In the genomic region with DNA sequence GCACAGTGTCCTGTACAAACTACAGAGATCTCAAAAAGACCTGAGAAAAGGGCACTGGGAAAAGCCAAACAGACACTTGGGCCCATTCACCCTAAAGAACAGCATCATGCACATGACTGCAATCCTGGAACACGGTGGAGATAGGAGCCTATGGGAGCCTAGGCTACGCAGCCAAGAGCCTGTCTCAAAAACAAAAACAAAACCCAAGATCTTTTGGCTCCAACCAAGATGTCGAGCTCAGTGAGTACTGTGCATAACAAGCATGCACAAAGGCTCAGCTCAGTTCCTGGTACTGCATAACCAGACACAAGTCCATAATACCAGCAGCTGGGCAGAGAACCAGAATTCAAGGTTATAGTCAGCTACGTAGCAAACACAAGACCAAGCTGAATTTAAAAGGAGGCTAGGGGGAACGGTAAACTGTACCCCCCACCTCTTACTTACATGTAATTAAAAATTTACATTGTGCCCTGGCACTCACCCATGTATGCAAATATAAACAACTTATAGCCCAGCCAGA, we compare ENCODE assay signal across 10 mouse cellular contexts. TPM values are rescaled to one million over a fixed set of nuclear protein-coding genes. Genes with fewer than 3 reads are reported as not detected.
DNase-seq lines count a peak whose midpoint lies in the region; ATAC-seq lines count a peak whose summit lies in the region.
"Had no signal": no experiment of that assay in that cellular context is flagged by ENCODE, and none has a peak within 500 bp of the region (broad histone marks: within the 10 kb centered on the region; RNA-seq: fewer than 3 reads in every experiment).

No protein-coding gene starts in this region.

- peak overlapping the region; percentile 64; the same call in 1 of the 2 replicates for H3K9ac ChIP-seq in forebrain, embryonic 15.5 days (replicated peaks)
- peak overlapping the region; percentile 89; the same call in 1 of the 2 replicates for H3K9ac ChIP-seq in stomach, embryonic 16.5 days (ENCODE audit: low read length)

- peak; percentile 12 to 17 for DNase-seq in kidney, postnatal 36 days
- no peak for DNase-seq in spleen, postnatal 36 days (ENCODE audit: low spot score in 2 of 2)
- DNase-seq in gastrocnemius, postnatal 10 days, result no peak
- no peak for DNase-seq in lung, postnatal 36 days

- H3K4me3 ChIP-seq in megakaryocyte, embryonic 14.5 days (replicated peaks), result peak overlapping the region; percentile 100
- peak overlapping the region; percentile 94 for H3K4me3 ChIP-seq in forebrain, embryonic 15.5 days
- peak overlapping the region; percentile 79 for H3K4me3 ChIP-seq in stomach, embryonic 16.5 days (replicated peaks; ENCODE audit: low read length)

- peaks cover 39% of the 10 kb centered on the region for H3K36me3 ChIP-seq in megakaryocyte, embryonic 14.5 days (replicated peaks; ENCODE audit: low read length)
- H3K36me3 ChIP-seq in forebrain, embryonic 15.5 days, result 0 out of 2 replicates have a peak, but pooled peaks cover 2% of the 10 kb centered on the region
- 0 out of 2 replicates have a peak, but pooled peaks cover 9% of the 10 kb centered on the region for H3K36me3 ChIP-seq in stomach, embryonic 16.5 days (ENCODE audit: control insufficient read depth, insufficient read depth, low read length)

- H3K4me2 ChIP-seq in forebrain, embryonic 15.5 days (replicated peaks), result peak overlapping the region; percentile 72
- peak overlapping the region; percentile 69 for H3K4me2 ChIP-seq in stomach, embryonic 16.5 days (ENCODE audit: low read depth, low read length)

- H3K4me1 ChIP-seq in megakaryocyte, embryonic 14.5 days, result peaks cover 44% of the 10 kb centered on the region
- H3K4me1 ChIP-seq in forebrain, embryonic 15.5 days, result peaks cover 11% of the 10 kb centered on the region; the same call in 1 of the 2 replicates
- peaks cover 3% of the 10 kb centered on the region; the same call in 1 of the 2 replicates for H3K4me1 ChIP-seq in stomach, embryonic 16.5 days (ENCODE audit: control insufficient read depth, insufficient read depth, low read length)

- ATAC-seq in megakaryocyte, adult 5-6 weeks (ENCODE audit: poor library complexity, severe bottlenecking), result no peak
- 0 out of 2 replicates have a peak, but pooled peaks have one; percentile 1 for ATAC-seq in forebrain, embryonic 15.5 days (replicated peaks)
- ATAC-seq in stomach, embryonic 16.5 days (ENCODE audit: insufficient read depth, low FRiP score), result no peak

- no peak overlapping the region for H3K27ac ChIP-seq in forebrain, embryonic 15.5 days (replicated peaks)
- peak overlapping the region; percentile 4; the same call in 1 of the 2 replicates for H3K27ac ChIP-seq in stomach, embryonic 16.5 days (ENCODE audit: low read length)

- 33% methylated on average over 5 of the region's 5 CpGs for WGBS in forebrain, embryonic 15.5 days
- 52% methylated on average over 5 of the region's 5 CpGs for WGBS in stomach, embryonic 16.5 days

- no peaks in the 10 kb centered on the region for H3K27me3 ChIP-seq in megakaryocyte, embryonic 14.5 days (replicated peaks)
- H3K27me3 ChIP-seq in forebrain, embryonic 15.5 days, result no peaks in the 10 kb centered on the region
- H3K27me3 ChIP-seq in stomach, embryonic 16.5 days (ENCODE audit: control insufficient read depth, insufficient read depth, low read length), result no peaks in the 10 kb centered on the region

- no peaks in the 10 kb centered on the region for H3K9me3 ChIP-seq in megakaryocyte, embryonic 14.5 days
- H3K9me3 ChIP-seq in forebrain, embryonic 15.5 days, result no peaks in the 10 kb centered on the region
- H3K9me3 ChIP-seq in stomach, embryonic 16.5 days (replicated peaks; ENCODE audit: control insufficient read depth, low read length), result no peaks in the 10 kb centered on the region

RNA-seq across cellular contexts. Expression of a gene that starts 1.3 kb away (rescaled TPM):
- polyA plus RNA-seq in megakaryocyte, embryonic 14.5 days (2012; ENCODE audit: insufficient read depth, low replicate concordance), result 6.3 TPM in 1 of 2 replicates, not detected in the other
- 161 and 181 TPM in 2 replicates for total RNA-seq in megakaryocyte, adult 5-6 weeks (2015)
- total RNA-seq in megakaryocyte, adult 5-6 weeks (2017), result 175 and 177 TPM in 2 replicates
- 41.1 and 50.3 TPM in 2 replicates for polyA plus RNA-seq in forebrain, embryonic 15.5 days (2015; fragmentation: Nextera tagmentation; extraction: Ambion mirVana)
- polyA plus RNA-seq in stomach, embryonic 16.5 days (2015; fragmentation: Nextera tagmentation; extraction: Ambion mirVana), result 76.2 and 84.9 TPM in 2 replicates
- 1 to 10 TPM; 3.7 to 5.6 TPM for total RNA-seq in gastrocnemius, postnatal 10 days (2021)

RNA-seq across cellular contexts. Expression of a gene that starts 19.4 kb away (rescaled TPM):
- not detected in 2 replicates for polyA plus RNA-seq in megakaryocyte, embryonic 14.5 days (2012; ENCODE audit: insufficient read depth, low replicate concordance)
- total RNA-seq in megakaryocyte, adult 5-6 weeks (2015), result 0.22 TPM in 1 of 2 replicates, not detected in the other
- total RNA-seq in megakaryocyte, adult 5-6 weeks (2017), result not detected in 2 replicates
- polyA plus RNA-seq in forebrain, embryonic 15.5 days (2015; fragmentation: Nextera tagmentation; extraction: Ambion mirVana), result not detected in 2 replicates
- not detected in 2 replicates for polyA plus RNA-seq in stomach, embryonic 16.5 days (2015; fragmentation: Nextera tagmentation; extraction: Ambion mirVana)
- total RNA-seq in gastrocnemius, postnatal 10 days (2021), result not detected
- polyA plus RNA-seq: activated CD4-positive, CD25-positive, alpha-beta regulatory T cell, adult 4 months; gonadal fat pad, adult 2 months had no signal

RNA-seq across cellular contexts. Expression of a gene that starts 41.0 kb away (rescaled TPM):
- 32.0 and 48.1 TPM in 2 replicates for polyA plus RNA-seq in megakaryocyte, embryonic 14.5 days (2012; ENCODE audit: insufficient read depth, low replicate concordance)
- total RNA-seq in megakaryocyte, adult 5-6 weeks (2015), result 222 and 241 TPM in 2 replicates
- 97.2 and 116 TPM in 2 replicates for total RNA-seq in megakaryocyte, adult 5-6 weeks (2017)
- polyA plus RNA-seq in forebrain, embryonic 15.5 days (2015; fragmentation: Nextera tagmentation; extraction: Ambion mirVana), result 29.0 and 30.8 TPM in 2 replicates
- 14.1 and 15.2 TPM in 2 replicates for polyA plus RNA-seq in stomach, embryonic 16.5 days (2015; fragmentation: Nextera tagmentation; extraction: Ambion mirVana)
- total RNA-seq in gastrocnemius, postnatal 10 days (2021), result 10 to 100 TPM; 61.1 to 71.3 TPM

Comparison
In these comparisons a context has a peak if more than half of its experiments do, and no peak if none do; other contexts are left out.
1. DNase-seq: peak in kidney, postnatal 36 days (2 of 2); none in spleen, postnatal 36 days (0 of 2), gastrocnemius, postnatal 10 days (single experiment) and lung, postnatal 36 days (single experiment).
2. Peak in every context shown above with its lines, with median percentiles within 50 percentile points of each other: H3K4me3 ChIP-seq.